Mouse (Mus musculus): ENCODE data around the gene Fbn1.

- TF ChIP-seq CTCF (IDR thresholded peaks at IDR 0.05; ENCODE audit: low read depth) (no peak), EP300 (IDR thresholded peaks at IDR 0.05; ENCODE audit: low read depth) (no peak)
Observed at GRCm38 (mm10) chr2:125481531-125482317, 26.1 kb downstream of the Fbn1 start.

All from liver, embryonic 14.5 days (tissue).